Mouse (Mus musculus) layer of hippocampus, adult 11-12 months (tissue): ENCODE data around the gene Minpp1.

ENCODE experiments used
- DNase-seq: peaks from one replicate; pipeline ENCODE4 v3.0.0; 2022; ENCODE audit warnings: low spot score

Gene Minpp1

GRCm38 (mm10) chr19:32489166-32489895, 3.8 kb downstream of the Minpp1 start:
- DNase-seq, result no peak

- DNase-seq, result no peak
These were observed 5.4 kb downstream of the Minpp1 start for GRCm38 (mm10) chr19:32490976-32491375.

GRCm38 (mm10) chr19:32492339-32492738, 6.8 kb downstream of the Minpp1 start:
- DNase-seq, result no peak

GRCm38 (mm10) chr19:32492981-32493380, 7.4 kb downstream of the Minpp1 start:
- no peak for DNase-seq

GRCm38 (mm10) chr19:32493471-32493870, 7.9 kb downstream of the Minpp1 start:
- DNase-seq, result peak; percentile 40

GRCm38 (mm10) chr19:32494611-32495010, 9.0 kb downstream of the Minpp1 start:
- no peak for DNase-seq

GRCm38 (mm10) chr19:32495034-32495433, 9.5 kb downstream of the Minpp1 start:
- no peak for DNase-seq

- no peak for DNase-seq
These were observed 11.8 kb downstream of the Minpp1 start for GRCm38 (mm10) chr19:32497411-32497810.

- no peak for DNase-seq
These were observed 12.4 kb downstream of the Minpp1 start for GRCm38 (mm10) chr19:32498002-32498401.

GRCm38 (mm10) chr19:32501414-32501813, 15.8 kb downstream of the Minpp1 start:
- no peak for DNase-seq

GRCm38 (mm10) chr19:32506081-32506480, 20.5 kb downstream of the Minpp1 start:
- no peak for DNase-seq

GRCm38 (mm10) chr19:32506514-32506913, 20.9 kb downstream of the Minpp1 start:
- no peak for DNase-seq

GRCm38 (mm10) chr19:32507100-32507499, 21.5 kb downstream of the Minpp1 start:
- no peak for DNase-seq

GRCm38 (mm10) chr19:32507526-32507925, 22.0 kb downstream of the Minpp1 start:
- no peak for DNase-seq

GRCm38 (mm10) chr19:32510267-32510666, 24.7 kb downstream of the Minpp1 start:
- DNase-seq, result no peak

- no peak for DNase-seq
These were observed 25.4 kb downstream of the Minpp1 start for GRCm38 (mm10) chr19:32510962-32511361.

- no peak for DNase-seq
These were observed 26.9 kb downstream of the Minpp1 start for GRCm38 (mm10) chr19:32512518-32512917.

GRCm38 (mm10) chr19:32516575-32516974, 31.0 kb downstream of the Minpp1 start:
- DNase-seq, result no peak

- no peak for DNase-seq
These were observed 35.9 kb downstream of the Minpp1 start for GRCm38 (mm10) chr19:32521446-32521845.

- DNase-seq, result no peak
These were observed 36.7 kb downstream of the Minpp1 start for GRCm38 (mm10) chr19:32522247-32522646.

- no peak for DNase-seq
These were observed 37.3 kb downstream of the Minpp1 start for GRCm38 (mm10) chr19:32522753-32523307.

- DNase-seq, result no peak
These were observed 38.4 kb downstream of the Minpp1 start for GRCm38 (mm10) chr19:32523769-32524515.

- no peak for DNase-seq
These were observed 38.9 kb downstream of the Minpp1 start for GRCm38 (mm10) chr19:32524516-32524860.
